Mouse (Mus musculus): ENCODE measurements around the gene Kdm5a.

- TF ChIP-seq POLR2A (IDR thresholded peaks at IDR 0.05; ENCODE audit: borderline replicate concordance, insufficient read depth, low read length) (no peak), CTCF (IDR thresholded peaks at IDR 0.05; ENCODE audit: borderline replicate concordance, insufficient read depth, low read depth, low read length) (no peak)
Measured at GRCm38 (mm10) chr6:120450208-120450607, 86.3 kb downstream of the Kdm5a start.

All from cerebellum, adult 2 months (tissue).